Mouse (Mus musculus) stomach, postnatal 0 days (tissue): Measurements from ENCODE around the gene Ccl25.

Experiments
- CTCF ChIP-seq: IDR thresholded peaks from 2 replicates; pipeline ENCODE4 v1.5.1; 2016; ENCODE audit warnings: antibody characterized with exemption, low read depth, mild to moderate bottlenecking, moderate library complexity
- EP300 ChIP-seq: optimal IDR thresholded peaks from 2 replicates; pipeline ENCODE3; 2016; ENCODE audit warnings: antibody characterized with exemption

DNA sequence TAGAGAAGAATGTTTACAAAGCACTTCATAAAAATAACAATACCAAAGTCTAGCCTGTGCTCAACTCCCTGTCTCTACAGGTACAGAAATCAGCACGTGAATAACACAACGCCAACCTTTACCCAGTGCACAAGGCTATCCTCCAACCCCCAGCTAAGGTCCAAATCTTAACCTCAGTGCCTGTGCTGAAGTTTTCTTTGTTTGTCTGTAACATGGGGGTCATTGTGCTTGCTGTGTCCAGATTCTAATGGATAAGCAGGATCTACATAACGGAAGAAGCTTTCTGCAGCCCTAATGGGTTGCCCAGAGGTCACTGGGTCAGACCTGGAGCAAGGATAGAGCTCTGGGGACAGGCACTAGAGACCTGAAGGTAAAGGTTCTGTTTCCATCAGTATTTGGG is 41.2 kb downstream of the Ccl25 start:
- TF ChIP-seq CTCF (no peak), EP300 (no peak)
